Mouse (Mus musculus) olfactory bulb, adult 2 months (tissue): ENCODE measurements around the gene Fbxo24.

Source experiments
- CTCF ChIP-seq: fragments of 200-500 bp; IDR thresholded peaks from 2 replicates; pipeline ENCODE4 v1.5.1; 2012; ENCODE audit warnings: low read depth, mild to moderate bottlenecking, low read length, moderate library complexity; ENCODE audit not compliant: insufficient read depth
- POLR2A ChIP-seq: fragments of 200-500 bp; IDR thresholded peaks from 2 replicates; pipeline ENCODE4 v1.6.1; 2012; ENCODE audit warnings: mild to moderate bottlenecking, low read depth, low read length, moderate library complexity; ENCODE audit not compliant: insufficient read depth

DNA sequence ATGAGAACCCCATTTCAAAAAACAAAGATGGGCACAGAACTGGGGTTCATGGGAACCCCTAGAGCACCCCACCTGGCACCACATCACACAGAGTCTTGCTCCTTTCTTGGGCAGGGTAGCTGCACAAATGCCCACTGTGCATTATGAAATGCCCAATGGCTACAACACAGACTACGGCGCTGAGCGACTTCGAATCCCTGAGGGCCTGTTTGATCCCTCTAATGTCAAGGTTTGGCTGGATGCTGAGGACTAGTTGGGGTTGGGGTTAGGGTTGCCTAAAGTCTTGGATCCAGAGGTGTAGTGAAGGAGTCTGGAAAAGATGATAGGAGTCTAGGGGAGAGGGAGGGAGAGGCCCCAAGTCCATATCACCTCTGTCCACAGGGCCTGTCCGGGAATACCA, 62.4 kb downstream of the Fbxo24 start:
- no peak for TF ChIP-seq CTCF
- no peak for TF ChIP-seq POLR2A
